Mouse (Mus musculus) G1E-ER4 (cell line): ENCODE measurements around the gene Mterf4. TPM values are rescaled to one million over a fixed set of nuclear protein-coding genes. Genes with fewer than 3 reads are reported as not detected.

Experiments
- GATA1 ChIP-seq: IDR thresholded peaks from one replicate; pipeline ENCODE4 v1.8.0; 2012; ENCODE audit warnings: low read length, inconsistent platforms
- polyA plus RNA-seq: library from polyadenylated mRNA; stranded (reverse); fragments of >175 nt; gene quantifications from 2 replicates; pipeline ENCODE4 v1.2.3, GENCODE M21; 2012

The Mterf4 gene
- polyA plus RNA-seq, result 5.1 and 6.1 TPM in 2 replicates

DNA sequence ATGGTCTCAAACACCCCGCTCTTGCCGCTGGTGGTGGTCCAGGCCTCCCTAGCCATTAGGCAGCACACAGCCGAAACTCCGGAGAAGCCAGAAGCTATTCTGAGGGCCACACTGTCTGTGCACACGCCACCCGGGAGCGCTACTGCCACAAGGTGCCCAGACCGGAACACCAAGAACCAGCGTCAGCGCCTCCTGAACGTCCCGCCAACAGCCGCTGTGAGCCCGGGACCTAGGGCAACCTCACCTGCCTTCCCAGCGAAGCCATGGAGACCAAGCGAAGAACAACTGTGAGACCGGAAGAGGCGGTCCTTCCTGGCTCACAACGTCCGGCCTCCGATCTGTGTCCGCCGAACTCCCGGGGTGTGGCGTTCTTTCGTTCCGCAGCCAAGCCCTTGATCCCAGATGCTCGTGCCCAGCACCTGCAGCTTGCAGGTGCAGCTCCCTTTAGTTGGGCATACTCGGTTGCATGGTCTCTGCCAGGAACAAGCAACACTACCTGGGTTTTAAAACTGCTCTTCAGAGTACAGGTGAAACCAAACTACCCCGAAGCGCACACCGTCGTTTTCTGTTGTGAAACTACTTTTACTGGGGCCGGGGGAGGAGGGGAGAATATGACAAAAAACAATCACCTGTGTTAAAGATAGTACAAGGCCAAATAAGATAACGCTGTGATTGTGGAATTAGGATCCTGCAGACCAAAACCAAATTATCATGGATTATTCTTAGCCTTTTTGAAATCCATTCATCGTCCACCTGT, at the start of gene Mterf4:
Gene Mterf4, minus strand, starts transcription at position 335 of the 757 bp plus-strand sequence.
- no peak for TF ChIP-seq GATA1

DNA sequence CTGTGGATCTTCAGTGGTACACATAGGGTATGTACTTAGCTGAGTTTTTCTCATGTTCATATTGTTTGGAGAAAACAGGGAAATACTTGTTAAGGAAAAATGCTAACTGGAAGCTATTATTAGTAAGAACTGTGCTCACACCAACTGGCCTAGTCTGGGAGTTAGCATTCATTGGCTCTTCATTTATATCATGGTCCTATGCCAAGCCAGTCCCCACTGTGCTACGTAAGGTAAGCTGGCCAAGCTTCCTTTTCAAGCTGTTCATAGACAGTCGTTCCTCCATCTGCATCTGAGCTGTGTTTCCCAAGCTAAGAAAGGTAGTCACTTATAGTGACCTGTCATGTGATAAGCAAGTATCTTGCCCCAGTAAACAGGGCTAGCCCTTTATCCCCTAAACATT, 47.0 kb upstream of the Mterf4 start:
- no peak for TF ChIP-seq GATA1

DNA sequence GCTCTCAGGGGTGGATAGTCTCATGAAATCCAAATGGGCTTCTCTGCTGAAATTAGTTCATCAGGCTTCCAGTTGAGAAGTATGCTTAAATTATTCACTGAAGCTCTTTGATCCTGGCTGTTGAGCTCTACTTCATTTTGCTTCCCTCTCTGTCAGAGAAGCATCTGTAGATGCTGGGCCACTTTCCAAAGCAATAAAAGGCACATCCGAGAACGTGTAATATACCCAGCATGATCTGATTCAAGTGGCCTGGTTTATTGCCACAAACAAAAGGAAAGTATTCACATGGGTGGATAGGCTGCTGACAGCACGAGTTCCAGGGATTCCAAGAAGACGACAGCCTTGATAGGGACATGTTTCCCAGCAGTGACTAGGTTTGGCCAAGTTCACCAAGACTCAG, 44.0 kb upstream of the Mterf4 start:
- no peak for TF ChIP-seq GATA1

DNA sequence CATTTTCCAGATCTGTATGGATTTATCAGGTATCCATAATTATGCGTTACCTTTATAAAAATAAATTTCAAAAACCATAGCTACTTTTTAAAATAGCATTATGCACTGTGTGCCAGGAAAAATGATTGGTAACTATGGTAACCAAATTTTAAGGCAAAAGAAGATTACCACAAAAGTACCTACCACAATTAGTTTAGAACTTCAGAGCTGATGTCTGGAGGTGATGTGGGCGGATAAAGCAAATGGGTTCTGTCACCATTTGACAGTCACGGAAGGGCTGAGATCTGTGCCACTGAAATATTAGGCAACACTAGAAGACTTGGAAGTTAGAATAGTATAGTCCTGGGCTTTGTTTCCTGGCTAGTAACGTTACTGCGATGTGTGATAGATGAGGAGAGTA, 41.5 kb upstream of the Mterf4 start:
- no peak for TF ChIP-seq GATA1

DNA sequence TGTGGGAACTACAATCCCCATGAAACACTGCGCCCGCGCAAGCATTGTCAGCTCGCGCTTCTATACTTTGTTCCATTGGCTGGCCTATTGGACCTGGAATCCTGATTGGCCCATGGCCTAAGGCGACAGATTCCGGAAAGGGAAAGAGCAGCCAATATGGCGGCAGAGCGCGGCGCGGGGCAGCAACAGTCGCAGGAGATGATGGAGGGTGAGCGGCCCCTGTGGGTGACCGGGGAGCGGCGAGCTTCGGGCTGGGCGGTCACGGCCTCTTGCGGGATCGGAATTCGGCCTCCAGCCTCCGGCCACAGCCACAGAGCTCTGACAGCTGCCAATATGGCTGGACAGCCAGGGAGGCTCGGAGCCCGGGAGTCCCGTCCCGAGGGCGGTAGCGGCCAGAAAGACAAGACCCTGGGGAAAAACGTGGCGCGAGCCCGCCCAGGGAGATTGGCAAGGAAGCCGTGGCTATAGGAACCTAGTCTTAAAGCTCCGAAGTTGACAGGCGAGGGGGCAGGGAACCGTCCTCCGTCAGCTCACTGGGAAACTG, 37.9 kb upstream of the Mterf4 start:
- no peak for TF ChIP-seq GATA1

DNA sequence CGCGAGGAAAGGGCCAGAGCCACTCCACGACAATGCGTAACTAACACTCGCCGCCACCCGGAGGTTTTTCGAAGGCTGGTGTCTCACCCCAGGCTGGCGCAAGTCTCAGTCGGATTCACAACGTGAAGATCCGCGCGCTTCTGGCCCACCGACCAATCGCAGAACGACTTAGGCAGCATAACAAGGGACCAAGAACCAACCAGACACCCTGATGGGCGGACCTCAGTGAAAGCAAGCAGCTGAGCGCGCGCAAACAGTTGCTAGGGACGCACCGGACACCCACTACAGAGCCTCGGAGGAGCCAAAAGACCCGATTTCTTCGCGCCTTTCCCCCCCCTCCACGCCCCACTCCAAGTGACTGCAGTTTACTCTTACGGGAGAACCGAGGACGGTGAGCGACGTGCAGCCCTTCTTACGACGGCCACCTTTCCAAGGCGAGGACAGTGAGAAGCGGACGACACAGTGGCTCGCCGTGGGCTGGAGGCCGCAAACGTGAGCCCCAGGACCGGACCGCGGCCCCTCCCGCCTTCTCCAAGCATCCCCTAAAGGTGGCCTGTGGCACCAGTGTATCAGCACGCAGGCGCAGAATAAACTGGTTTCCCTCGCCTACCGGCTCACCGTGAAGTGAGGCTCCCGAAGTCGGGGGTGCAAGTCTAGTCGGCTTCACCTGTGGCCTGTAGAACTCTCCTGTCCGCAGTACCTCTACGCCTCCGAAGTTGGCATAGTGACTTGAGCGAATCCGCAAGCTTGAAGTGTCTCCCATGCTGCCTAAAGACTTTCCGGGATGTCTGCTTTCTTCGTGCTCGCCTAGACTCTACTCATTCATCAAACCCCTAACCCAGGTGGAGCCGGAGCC, 37.2 kb upstream of the Mterf4 start, which contains the start of the genes Ppp1r7 and Pask:
Gene Ppp1r7, plus strand, starts transcription at position 207 of the 856 bp plus-strand sequence.
Gene Pask, minus strand, starts transcription at position 835 of the 856 bp plus-strand sequence.
- no peak for TF ChIP-seq GATA1

DNA sequence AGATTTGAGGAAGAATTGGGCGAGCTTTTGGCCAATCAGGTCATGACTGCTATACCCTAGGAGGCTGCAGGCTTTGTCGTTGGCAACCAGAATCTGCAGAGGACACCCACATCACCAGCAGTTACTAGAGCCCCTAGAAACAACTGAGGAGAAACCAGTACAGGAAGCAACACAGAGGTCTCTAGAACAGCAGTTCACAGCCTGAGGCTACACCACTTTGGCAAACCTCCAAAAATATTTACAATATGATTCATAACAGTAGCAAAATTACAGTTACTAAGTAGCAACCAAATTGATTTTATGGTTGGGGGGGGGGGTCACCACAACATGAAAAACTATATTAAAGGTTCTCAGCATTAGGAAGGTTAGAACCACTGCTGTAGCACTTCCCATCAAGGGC, 28.9 kb upstream of the Mterf4 start:
- no peak for TF ChIP-seq GATA1

DNA sequence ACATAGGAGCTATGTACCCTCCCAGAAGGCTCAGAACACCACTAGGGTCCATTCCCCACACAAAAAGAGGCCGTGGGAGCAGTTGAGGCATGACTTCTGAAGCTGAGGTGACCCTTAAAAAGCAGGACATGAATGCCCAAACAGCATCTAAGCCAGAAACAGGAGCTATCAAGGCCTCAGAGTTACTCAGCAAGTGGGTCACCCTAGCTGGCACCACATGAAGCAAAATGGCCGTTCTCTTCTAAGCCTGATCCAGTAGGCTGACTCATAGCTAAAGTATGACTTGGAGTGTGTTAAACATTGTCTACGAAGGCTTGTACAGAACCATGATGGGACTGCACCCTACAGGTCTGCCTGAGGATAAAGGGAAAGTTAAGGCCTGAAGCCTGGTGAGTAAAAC, 20.7 kb upstream of the Mterf4 start:
- no peak for TF ChIP-seq GATA1

DNA sequence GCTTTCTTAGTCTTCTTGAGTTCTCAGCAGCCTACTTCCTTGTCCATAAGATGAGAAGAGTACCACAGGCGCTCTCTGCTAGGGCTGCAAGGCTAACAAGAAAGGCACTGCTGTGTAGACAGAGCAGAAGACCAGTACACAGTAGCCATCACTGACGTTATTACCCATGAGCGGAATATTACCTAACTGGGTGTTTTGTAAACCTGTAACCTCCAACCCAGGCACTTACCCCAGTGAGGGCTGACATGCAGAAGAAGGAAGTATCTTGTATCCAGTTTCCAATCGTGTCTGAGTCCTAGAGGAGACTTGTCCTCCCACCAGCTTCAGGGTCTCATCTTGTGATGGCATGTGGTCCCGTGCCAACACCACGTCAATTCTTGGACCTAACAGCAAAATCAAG, 18.3 kb upstream of the Mterf4 start:
- TF ChIP-seq GATA1, result no peak

DNA sequence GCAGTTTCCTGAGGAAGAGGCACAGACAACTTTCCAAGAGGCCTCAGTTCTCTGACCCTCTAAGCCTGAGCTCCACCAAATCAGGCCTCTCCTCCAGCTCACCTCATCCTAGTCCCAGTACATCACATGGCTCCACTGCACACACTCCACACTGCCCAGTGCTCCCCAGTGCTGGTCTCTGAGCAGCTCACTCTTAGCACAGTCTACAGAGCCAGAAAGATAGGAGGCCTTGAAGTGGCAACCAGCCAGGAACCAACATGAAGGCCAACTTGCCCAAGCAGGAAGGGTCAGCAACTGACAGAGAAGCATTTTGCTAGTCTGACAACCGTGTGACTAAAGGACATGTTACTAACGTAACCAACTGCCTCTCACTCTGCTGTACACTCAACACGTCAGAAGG, 5.1 kb downstream of the Mterf4 start:
- TF ChIP-seq GATA1, result no peak

DNA sequence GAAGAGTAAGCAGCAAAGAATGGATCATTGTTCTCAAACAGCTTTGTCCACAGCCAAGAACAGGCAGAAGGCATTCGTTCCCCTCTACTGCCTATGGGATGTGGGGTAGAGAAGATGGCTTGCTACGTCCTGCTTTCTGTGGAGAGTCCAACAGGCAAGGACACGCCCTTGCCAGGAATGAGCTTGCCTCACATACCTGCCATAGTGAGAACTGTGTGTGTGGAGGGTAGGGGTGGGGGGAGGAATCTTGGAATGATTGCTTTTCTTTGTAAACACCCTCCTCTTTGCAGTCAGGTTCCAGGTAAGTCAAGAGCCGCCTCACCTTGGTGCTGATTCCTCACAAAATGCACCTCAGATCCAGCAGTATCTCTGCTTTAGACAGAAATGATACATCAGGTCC, 5.9 kb downstream of the Mterf4 start:
- no peak for TF ChIP-seq GATA1

DNA sequence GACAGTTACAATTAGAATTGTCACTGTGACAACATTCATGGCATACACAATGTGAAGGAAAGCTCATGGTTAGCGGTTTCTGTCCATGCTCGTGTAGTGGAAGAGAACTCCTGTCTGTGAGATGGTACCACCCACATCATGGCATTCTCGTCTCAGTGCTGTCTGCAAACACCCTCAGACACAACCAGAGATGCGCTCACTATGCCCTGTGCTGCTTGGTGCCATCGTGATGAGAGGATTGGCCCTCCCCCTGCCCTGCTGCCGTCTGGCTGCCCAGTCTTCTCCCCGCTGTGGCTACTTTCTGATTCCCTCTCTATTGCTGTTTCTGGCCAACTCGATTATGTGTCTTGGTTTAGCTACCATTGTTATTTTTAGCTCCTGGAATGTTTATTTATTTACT, 13.7 kb downstream of the Mterf4 start:
- no peak for TF ChIP-seq GATA1

DNA sequence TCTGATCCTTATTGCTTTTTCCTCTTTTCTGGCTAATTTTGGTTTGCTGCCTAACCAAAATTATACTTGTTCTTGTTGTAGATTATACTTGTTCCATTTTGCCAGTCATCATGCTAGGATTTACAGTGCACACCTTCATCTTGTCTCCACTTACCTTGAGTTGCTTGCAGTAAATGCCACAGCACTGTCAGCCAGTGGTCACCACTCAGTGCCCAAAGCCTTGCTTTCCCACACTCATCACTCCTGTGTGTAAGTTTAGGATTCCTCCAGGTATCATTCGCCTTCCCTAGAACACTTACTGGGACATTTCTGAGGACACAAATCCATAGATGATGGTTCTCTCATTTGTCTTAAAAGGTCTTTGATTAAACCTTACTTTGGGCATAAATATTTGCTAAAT, 14.1 kb downstream of the Mterf4 start:
- TF ChIP-seq GATA1, result no peak

DNA sequence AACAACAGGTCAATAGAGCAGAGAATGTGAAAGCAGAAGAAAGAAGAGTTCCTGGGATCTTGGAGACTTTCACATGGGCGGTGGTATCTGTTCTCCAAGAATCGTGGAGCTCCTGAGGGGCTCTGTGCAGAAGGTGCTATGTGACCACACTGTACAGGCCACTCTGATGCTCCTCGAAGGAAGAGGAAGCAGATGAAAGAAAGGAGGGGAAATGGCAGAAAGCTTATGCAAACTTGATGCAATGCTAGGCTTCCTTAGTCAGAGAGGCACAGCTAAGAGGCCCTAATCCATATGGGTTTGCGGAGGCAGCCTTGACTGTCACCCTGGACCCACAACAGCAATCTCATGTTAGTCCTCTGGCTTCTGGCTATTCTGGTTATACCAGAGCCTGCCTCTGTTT, 14.8 kb downstream of the Mterf4 start:
- no peak for TF ChIP-seq GATA1

DNA sequence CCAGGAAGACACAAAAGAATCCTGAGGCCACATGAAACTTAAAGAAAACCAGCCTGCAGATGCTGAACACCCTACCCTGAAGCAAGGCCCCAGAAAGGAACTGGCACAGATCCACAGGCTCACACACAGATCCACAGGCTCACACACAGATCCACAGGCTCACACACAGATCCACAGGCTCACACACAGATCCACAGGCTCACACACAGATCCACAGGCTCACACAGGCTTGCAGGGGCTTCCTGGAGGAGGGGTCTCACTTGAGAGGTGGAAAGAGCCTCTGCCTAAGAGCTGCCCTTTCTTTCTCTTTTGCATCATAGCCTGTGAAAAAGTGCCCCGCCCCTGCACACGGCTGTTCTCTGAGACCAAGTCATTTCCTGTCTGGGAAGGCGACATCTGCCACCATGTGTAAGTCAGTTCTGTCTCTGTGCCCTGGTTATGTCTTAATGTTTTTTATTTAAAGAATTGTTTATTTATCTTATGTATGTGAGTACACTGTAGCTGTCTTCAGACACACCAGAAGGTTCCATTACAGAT, 16.0 kb downstream of the Mterf4 start:
- TF ChIP-seq GATA1, result no peak

DNA sequence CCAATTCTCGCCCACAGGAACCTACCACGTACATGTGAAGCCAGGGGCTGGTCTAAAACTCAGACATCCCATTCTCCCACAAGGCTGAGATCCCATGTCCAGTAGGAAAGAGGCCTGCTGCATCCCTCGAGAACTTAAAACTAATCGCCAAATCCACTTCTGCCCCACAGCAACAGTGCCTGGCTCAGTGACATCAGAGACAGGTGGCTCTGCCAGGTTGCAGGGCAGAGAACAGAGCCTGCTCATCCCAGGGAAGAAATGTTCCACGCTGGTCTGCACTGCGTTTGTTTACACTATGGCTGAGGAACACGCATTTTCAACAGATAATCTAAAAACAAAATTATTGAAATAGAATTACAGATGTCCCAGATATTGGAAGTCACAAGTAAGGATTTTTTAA, 28.7 kb downstream of the Mterf4 start:
- TF ChIP-seq GATA1, result no peak
